Mouse (Mus musculus) MEL (cell line): ENCODE measurements at regions not wholly inside any gene's neighbourhood (a gene's known extent, or its start where the extent isn't known, plus 50 kb on each side); places are given as distances from the start of the nearest gene placed in this dataset.

Experiments used
- CTCF ChIP-seq, 3 experiments: IDR thresholded peaks in 2 of 3; conservative IDR thresholded peaks in 1 of 3; 2 replicates each; pipeline ENCODE4 v1.5.1; 2011 to 2012; ENCODE audit warnings: low read length in 3 of 3, low read depth in 2 of 3, mild to moderate bottlenecking in 2 of 3, improper control_type of control experiment in 1 of 3, inconsistent platforms in 1 of 3, mixed read lengths in 1 of 3, moderate library complexity in 1 of 3; ENCODE audit not compliant: control insufficient read depth in 1 of 3, insufficient read depth in 1 of 3, poor library complexity in 1 of 3, severe bottlenecking in 1 of 3
- EP300 ChIP-seq, 2 experiments: IDR thresholded peaks; 2 replicates each; pipeline ENCODE4 v1.6.1; 2011; ENCODE audit warnings: improper control_type of control experiment in 2 of 2, low read length in 2 of 2, low read depth in 1 of 2, mild to moderate bottlenecking in 1 of 2
- MAX ChIP-seq: IDR thresholded peaks from 2 replicates; pipeline ENCODE4 v1.6.1; 2011; ENCODE audit warnings: low read length, improper control_type of control experiment
- NRF1 ChIP-seq: IDR thresholded peaks from 2 replicates; pipeline ENCODE4 v1.6.1; 2014; ENCODE audit warnings: low read depth, mild to moderate bottlenecking, inconsistent platforms, low read length, improper control_type of control experiment, moderate library complexity; ENCODE audit not compliant: poor library complexity, insufficient read depth, severe bottlenecking
- POLR2A ChIP-seq, 2 experiments: IDR thresholded peaks; 2 replicates each; pipeline ENCODE4 v1.6.1; 2011 to 2012; ENCODE audit warnings: low read length in 2 of 2, mild to moderate bottlenecking in 2 of 2, control low read depth in 1 of 2, improper control_type of control experiment in 1 of 2, low read depth in 1 of 2, moderate library complexity in 1 of 2; ENCODE audit not compliant: control insufficient read depth in 1 of 2, insufficient read depth in 1 of 2, poor library complexity in 1 of 2
- ZMIZ1 ChIP-seq: IDR thresholded peaks from 2 replicates; pipeline ENCODE4 v1.6.1; 2012; ENCODE audit warnings: low read depth, mild to moderate bottlenecking, inconsistent platforms, low read length, improper control_type of control experiment, moderate library complexity

DNA sequence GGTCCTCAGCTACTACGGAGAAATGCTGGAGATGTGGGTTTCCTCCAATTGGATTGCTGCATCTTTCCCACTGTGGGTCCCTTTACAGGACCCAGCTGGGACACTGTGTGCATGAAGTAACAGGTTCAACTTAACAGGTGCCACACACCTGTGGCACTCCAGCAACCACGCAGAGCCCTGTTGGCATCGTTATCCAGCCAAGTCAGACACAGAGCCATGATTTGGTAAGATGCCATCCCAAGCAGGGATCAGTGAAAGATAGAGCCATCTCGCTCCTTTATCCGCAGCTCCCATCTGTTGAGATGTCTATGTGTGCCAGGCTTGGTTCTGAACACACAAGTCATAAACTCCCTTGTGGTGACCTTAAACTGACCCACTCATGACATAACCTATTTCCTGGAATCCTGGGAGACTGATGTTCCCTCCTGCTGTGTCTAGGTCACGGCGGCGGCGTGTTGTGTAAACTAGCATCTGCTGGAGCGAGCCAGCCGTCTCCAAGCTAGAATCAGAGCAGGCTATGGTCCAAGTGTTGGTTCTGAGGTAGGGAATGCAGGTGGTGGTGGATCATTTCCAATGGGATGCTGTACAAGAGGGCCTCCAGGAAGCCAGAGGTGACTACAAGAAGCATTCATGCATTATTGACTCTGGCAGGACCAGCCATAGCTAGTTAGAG lies 164.5 kb upstream of the Lnx1 start:
- TF ChIP-seq CTCF (IDR thresholded peaks at IDR 0.05 in 2 of 3, conservative IDR thresholded peaks at IDR 0.05 in 1 of 3; ENCODE audit: control insufficient read depth in 1 of 3, insufficient read depth in 1 of 3, low read depth in 2 of 3, low read length in 3 of 3, poor library complexity in 1 of 3, severe bottlenecking in 1 of 3): no peak
- TF ChIP-seq MAX: no peak
- TF ChIP-seq POLR2A (IDR thresholded peaks at IDR 0.05; ENCODE audit: control insufficient read depth in 1 of 2, insufficient read depth in 1 of 2, low read depth in 1 of 2, low read length in 2 of 2, poor library complexity in 1 of 2): no peak
- no peak for TF ChIP-seq EP300 (IDR thresholded peaks at IDR 0.05; ENCODE audit: low read depth in 1 of 2, low read length in 2 of 2)
- TF ChIP-seq NRF1: no peak
- no peak for TF ChIP-seq ZMIZ1
